Mouse (Mus musculus): ENCODE results near the gene AC141477.1. TPM values are rescaled to one million over a fixed set of nuclear protein-coding genes. Genes with fewer than 3 reads are reported as not detected.

Gene AC141477.1
- total RNA-seq, 2 experiments from 2014 or later = not detected

GRCm38 (mm10) chr10:76433925-76434324 lies 6.3 kb downstream of the AC141477.1 start:
- DNase-seq (ENCODE audit: extremely low spot score in 1 of 2, low spot score in 2 of 2) = no peak
- intact Hi-C loops (cut with DNase I) = no loop called here

GRCm38 (mm10) chr10:76425674-76426073 lies 14.6 kb downstream of the AC141477.1 start:
- intact Hi-C loops (cut with DNase I) = no loop called here

GRCm38 (mm10) chr10:76416811-76417210 lies 23.4 kb downstream of the AC141477.1 start:
- DNase-seq (ENCODE audit: extremely low spot score in 1 of 2, low spot score in 2 of 2) = peak in 1 of 2 experiments; percentile 4
- intact Hi-C loops (cut with DNase I) = no loop called here

More at GRCm38 (mm10) chr10:76425674-76426073, 14.6 kb downstream of the AC141477.1 start:
- no peak for DNase-seq (ENCODE audit: extremely low spot score in 1 of 2, low spot score in 2 of 2)

GRCm38 (mm10) chr10:76408520-76408919 lies 31.7 kb downstream of the AC141477.1 start:
- DNase-seq (ENCODE audit: extremely low spot score in 1 of 2, low spot score in 2 of 2) = no peak
- intact Hi-C loops (cut with DNase I) = no loop called here

GRCm38 (mm10) chr10:76392596-76392995 lies 47.6 kb downstream of the AC141477.1 start:
- no peak for DNase-seq (ENCODE audit: extremely low spot score in 1 of 2, low spot score in 2 of 2)
- intact Hi-C loops (cut with DNase I) = no loop called here

- DNase-seq (ENCODE audit: extremely low spot score in 1 of 2, low spot score in 2 of 2) = no peak
- intact Hi-C loops (cut with DNase I) = no loop called here
These were observed 48.5 kb downstream of the AC141477.1 start for GRCm38 (mm10) chr10:76391786-76392185.

- intact Hi-C loops (cut with DNase I) = no loop called here
- DNase-seq (ENCODE audit: extremely low spot score in 1 of 2, low spot score in 2 of 2) = no peak
These were observed 49.1 kb downstream of the AC141477.1 start for GRCm38 (mm10) chr10:76391166-76391565.

Other genes with a start within 250 kb of the AC141477.1 start
- gene Prmt2, start 202.6 kb downstream of the AC141477.1 start, total RNA-seq (2021) = 10 to 100 TPM; 74.7 to 79.4 TPM
- gene S100b, start 186.6 kb downstream of the AC141477.1 start, total RNA-seq (2021) = 10 to 100 TPM; 39.4 to 46.9 TPM
- 10 to 100 TPM; 62.9 to 64.1 TPM for gene Dip2a, start 95.2 kb downstream of the AC141477.1 start, total RNA-seq (2021)
- 10 to 100 TPM; 14.2 to 14.3 TPM for gene Pcnt, start 2.3 kb upstream of the AC141477.1 start, total RNA-seq (2021)
- not detected for gene 2610028H24Rik, start 8.6 kb upstream of the AC141477.1 start, total RNA-seq (2021)
- gene Mcm3ap, start 28.5 kb upstream of the AC141477.1 start, total RNA-seq (2021) = 10 to 100 TPM; 45.5 TPM
- 1 to 10 TPM; 3.3 to 3.9 TPM for gene Ybey, start 28.7 kb upstream of the AC141477.1 start, total RNA-seq (2021)
- 10 to 100 TPM; 70.9 to 71.3 TPM for gene Lss, start 91.1 kb upstream of the AC141477.1 start, total RNA-seq (2021)
- gene Spatc1l, start 121.8 kb upstream of the AC141477.1 start, total RNA-seq (2021) = not detected
- gene Ftcd, start 135.2 kb upstream of the AC141477.1 start, total RNA-seq (2021) = not detected
- gene Col6a2, start 183.2 kb upstream of the AC141477.1 start, total RNA-seq (2021) = 10 to 100 TPM; 15.6 to 18.8 TPM